Mouse (Mus musculus) liver, embryonic 13.5 days (tissue): ENCODE data around the gene Gmds. TPM values are rescaled to one million over a fixed set of nuclear protein-coding genes. Genes with fewer than 3 reads are reported as not detected.

Experiments used
- ATAC-seq: fragments of 200-750 bp; cut with Nextera tagmentation; 2 replicates; pipeline ENCODE4 v1.8.0; 2017; ENCODE audit warnings: low read depth, mild to moderate bottlenecking, moderate number of reproducible peaks, moderate library complexity
- DNase-seq: peaks from one replicate; pipeline ENCODE4 v3.0.0; 2022
- H3K27ac ChIP-seq: fragments of 300-500 bp; sonication (generic); 2 replicates; pipeline ENCODE4 v1.5.1; 2015; ENCODE audit warnings: moderate library complexity, mild to moderate bottlenecking, inconsistent platforms
- H3K27me3 ChIP-seq: fragments of 300-500 bp; sonication (generic); 2 replicates; pipeline ENCODE4 v1.6.1; 2015; ENCODE audit warnings: mild to moderate bottlenecking, inconsistent platforms
- H3K36me3 ChIP-seq: fragments of 300-500 bp; sonication (generic); 2 replicates; pipeline ENCODE4 v1.6.1; 2015; ENCODE audit warnings: mild to moderate bottlenecking, inconsistent platforms
- H3K4me1 ChIP-seq: fragments of 300-500 bp; sonication (generic); replicated peaks from 2 replicates; pipeline ENCODE4 v1.6.1; 2015; ENCODE audit warnings: inconsistent platforms
- H3K4me2 ChIP-seq: fragments of 300-500 bp; sonication (generic); 2 replicates; pipeline ENCODE4 v1.6.1; 2015; ENCODE audit warnings: inconsistent platforms, mild to moderate bottlenecking, moderate library complexity
- H3K4me3 ChIP-seq: fragments of 300-500 bp; sonication (generic); replicated peaks from 2 replicates; pipeline ENCODE4 v1.5.1; 2015; ENCODE audit warnings: mild to moderate bottlenecking, inconsistent platforms
- H3K9ac ChIP-seq: fragments of 300-500 bp; sonication (generic); 2 replicates; pipeline ENCODE4 v1.6.1; 2015; ENCODE audit warnings: mild to moderate bottlenecking, inconsistent platforms
- H3K9me3 ChIP-seq: fragments of 300-500 bp; sonication (generic); replicated peaks from 2 replicates; pipeline ENCODE4 v1.6.1; 2016; ENCODE audit warnings: inconsistent platforms
- WGBS: fragments of 180-500 bp; shearing (Covaris S2); methylation state at CpG from one replicate; pipeline ENCODE4 v1.1.7; 2015; ENCODE audit not compliant: insufficient replicate concordance; 5-methylcytosine and 5-hydroxymethylcytosine counted together
- polyA plus RNA-seq: library from polyadenylated mRNA; unstranded; fragments of >200 nt; fragmentation: Nextera tagmentation; extraction: Ambion mirVana; gene quantifications from 2 replicates; pipeline ENCODE4 v1.2.1, GENCODE M21; 2015

The Gmds gene
- polyA plus RNA-seq, 1 experiment from 2014 or later: 9.1 TPM

DNA sequence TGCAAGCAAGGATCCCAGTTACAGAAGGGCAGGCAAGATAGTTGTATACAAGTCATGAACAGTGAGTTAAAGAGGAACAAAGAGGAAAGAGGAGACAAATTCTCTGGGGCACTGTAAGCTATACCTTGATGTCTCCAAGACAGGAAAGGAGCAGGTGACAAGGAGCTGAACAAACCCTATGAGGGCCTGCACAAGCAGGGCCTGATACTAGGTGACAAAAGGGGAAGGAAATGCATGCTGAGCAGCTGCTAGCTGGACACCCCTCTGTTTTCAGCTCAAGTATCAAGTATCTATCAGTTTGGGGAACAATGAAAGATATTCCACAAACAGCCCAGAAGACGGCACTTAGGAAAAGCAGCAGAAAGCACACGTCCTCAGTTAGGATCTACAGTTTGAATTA lies 193.4 kb downstream of the Gmds start:
- no peaks in the 10 kb centered on the region for H3K27me3 ChIP-seq
- H3K4me2 ChIP-seq: no peak overlapping the region
- no peak overlapping the region for H3K9ac ChIP-seq
- DNase-seq: no peak
- no peaks in the 10 kb centered on the region for H3K36me3 ChIP-seq
- ATAC-seq: no peak
- no peaks in the 10 kb centered on the region for H3K9me3 ChIP-seq
- H3K4me3 ChIP-seq: no peak overlapping the region
- no peak overlapping the region for H3K27ac ChIP-seq
- 23% methylated on average over 2 of the region's 2 CpGs for whole genome bisulfite sequencing
- H3K4me1 ChIP-seq: peaks cover 11% of the 10 kb centered on the region

DNA sequence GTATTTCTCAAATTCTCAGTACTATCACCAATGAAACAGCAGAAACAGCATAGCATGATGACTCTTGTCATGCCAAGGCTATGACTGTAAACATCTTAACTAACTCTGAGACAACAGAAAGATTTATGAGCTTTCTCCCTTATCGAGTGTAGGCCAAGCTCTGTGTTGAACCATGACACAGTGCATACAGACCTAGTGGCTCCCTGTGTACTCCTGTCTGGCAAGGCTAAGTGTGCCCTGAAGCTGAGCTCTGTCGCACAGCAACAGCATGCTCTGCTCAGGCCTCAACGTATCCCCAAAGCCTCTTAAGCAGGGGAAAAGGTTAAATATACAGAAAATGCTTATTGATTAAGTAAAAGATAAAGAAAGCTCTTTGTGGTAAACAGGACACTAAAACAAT lies 194.9 kb downstream of the Gmds start:
- Histone ChIP-seq H3K27me3 (no peaks in the 10 kb centered on the region), H3K9ac (no peak overlapping the region), H3K36me3 (no peaks in the 10 kb centered on the region), H3K9me3 (no peaks in the 10 kb centered on the region), H3K4me2 (no peak overlapping the region), H3K4me1 (peaks cover 11% of the 10 kb centered on the region), H3K4me3 (no peak overlapping the region), H3K27ac (no peak overlapping the region)
- DNase-seq (no peak), ATAC-seq (no peak)
- WGBS: 79% methylated on average over 3 of the region's 3 CpGs

DNA sequence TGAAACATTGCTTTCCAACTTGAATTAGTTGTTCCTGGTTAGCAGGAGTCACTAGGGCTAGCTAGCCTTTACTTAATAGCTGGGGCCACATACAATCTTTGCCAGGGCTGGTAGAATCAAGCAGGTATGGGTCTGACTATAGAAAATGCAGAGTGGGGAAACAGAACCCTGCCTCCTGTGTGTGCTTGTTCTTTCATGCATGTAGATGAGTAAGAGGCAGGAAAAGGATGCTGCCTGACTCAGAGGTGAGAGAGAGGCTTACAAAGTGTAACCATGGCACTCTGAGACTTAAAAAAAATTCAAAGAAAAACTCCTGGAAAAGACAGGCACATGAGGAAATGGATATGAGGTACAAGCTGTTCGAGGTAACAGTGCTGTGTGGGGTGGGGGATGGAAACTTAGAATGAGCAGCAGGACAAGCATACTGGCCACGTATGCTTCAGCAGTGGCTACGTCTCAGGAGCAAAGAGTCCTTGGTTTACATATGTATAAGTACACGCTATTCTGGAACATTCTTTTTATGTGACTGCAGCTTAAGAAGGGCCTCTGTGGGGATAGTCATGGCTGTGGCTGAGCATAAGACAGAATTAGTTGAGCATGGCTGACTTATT lies 203.8 kb downstream of the Gmds start:
- Histone ChIP-seq H3K9me3 (no peaks in the 10 kb centered on the region), H3K4me2 (no peak overlapping the region), H3K4me1 (no peaks in the 10 kb centered on the region), H3K9ac (no peak overlapping the region), H3K27ac (no peak overlapping the region), H3K27me3 (no peaks in the 10 kb centered on the region), H3K4me3 (no peak overlapping the region), H3K36me3 (no peaks in the 10 kb centered on the region)
- no peak for ATAC-seq
- 61% methylated on average over 4 of the region's 4 CpGs for WGBS
- DNase-seq: no peak

DNA sequence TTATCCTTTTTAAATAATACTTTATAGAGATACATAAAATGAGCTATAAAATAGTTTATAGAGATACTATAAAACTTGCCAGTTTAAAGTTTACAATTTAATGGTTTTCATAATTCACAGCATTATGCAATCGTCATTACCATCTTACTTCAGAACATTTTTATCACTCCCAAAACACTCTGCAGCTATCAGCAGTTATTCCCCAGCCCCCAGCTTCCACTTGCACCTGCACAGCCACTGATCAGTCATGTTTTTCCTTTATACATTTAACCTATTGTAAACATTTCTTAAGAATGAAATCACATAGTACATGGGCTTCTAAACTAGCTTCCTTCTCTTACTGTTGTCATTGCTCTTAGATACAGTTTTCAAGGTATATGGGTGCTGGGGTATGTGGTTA lies 208.6 kb downstream of the Gmds start:
- Histone ChIP-seq H3K36me3 (no peaks in the 10 kb centered on the region), H3K27ac (no peak overlapping the region), H3K9ac (no peak overlapping the region), H3K4me3 (no peak overlapping the region), H3K4me2 (no peak overlapping the region), H3K27me3 (no peaks in the 10 kb centered on the region), H3K4me1 (no peaks in the 10 kb centered on the region), H3K9me3 (no peaks in the 10 kb centered on the region)
- ATAC-seq (no peak), DNase-seq (no peak)
- 48% methylated on average over 1 of the region's 1 CpGs for WGBS

DNA sequence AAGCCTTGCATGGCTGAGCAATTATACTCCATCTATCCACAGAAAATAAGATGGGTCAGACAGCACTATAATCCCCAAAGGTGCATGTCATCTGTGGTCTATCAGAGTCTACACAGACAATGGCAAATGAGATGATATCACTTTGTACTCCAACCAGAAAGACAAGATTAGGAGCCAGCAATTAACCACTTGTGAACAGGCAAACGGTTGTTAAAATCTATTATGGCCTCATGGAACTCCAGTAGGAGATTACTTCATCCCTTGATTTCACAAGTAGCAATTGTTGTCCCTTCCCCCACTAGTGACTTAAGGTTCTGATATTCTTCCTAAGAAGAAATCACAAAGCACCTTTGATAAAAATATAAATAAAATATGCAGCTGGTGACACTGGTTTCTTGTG lies 220.2 kb downstream of the Gmds start:
- Histone ChIP-seq H3K9ac (no peak overlapping the region), H3K4me2 (no peak overlapping the region), H3K9me3 (no peaks in the 10 kb centered on the region), H3K4me3 (no peak overlapping the region), H3K4me1 (no peaks in the 10 kb centered on the region), H3K27ac (no peak overlapping the region), H3K36me3 (no peaks in the 10 kb centered on the region), H3K27me3 (no peaks in the 10 kb centered on the region)
- DNase-seq (no peak), ATAC-seq (no peak)
- 39% methylated on average over 1 of the region's 1 CpGs for WGBS

DNA sequence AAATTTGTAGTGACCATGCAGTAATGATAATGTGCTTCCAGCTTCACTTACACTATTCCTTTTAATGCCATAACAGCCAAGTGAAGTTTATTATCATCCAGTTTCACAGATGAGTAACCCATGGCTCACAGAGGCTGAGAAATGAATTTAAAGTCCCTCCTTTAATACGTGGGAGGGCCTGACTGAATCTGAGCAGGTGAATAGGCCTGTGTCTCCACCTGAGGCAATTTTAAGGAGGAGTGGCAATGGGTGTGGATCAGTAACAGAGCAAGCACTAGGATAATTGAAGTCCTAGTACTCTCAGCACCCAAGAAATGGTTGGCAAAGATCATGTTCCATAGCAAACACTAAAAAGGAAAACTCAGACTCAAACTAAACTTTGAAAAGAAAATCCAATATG lies 223.1 kb downstream of the Gmds start:
- H3K9me3 ChIP-seq: no peaks in the 10 kb centered on the region
- 33% methylated on average over 1 of the region's 1 CpGs for WGBS
- H3K27ac ChIP-seq: no peak overlapping the region
- H3K9ac ChIP-seq: no peak overlapping the region
- no peaks in the 10 kb centered on the region for H3K4me1 ChIP-seq
- H3K4me2 ChIP-seq: no peak overlapping the region
- no peaks in the 10 kb centered on the region for H3K36me3 ChIP-seq
- no peak for ATAC-seq
- H3K27me3 ChIP-seq: no peaks in the 10 kb centered on the region
- DNase-seq: no peak
- no peak overlapping the region for H3K4me3 ChIP-seq

DNA sequence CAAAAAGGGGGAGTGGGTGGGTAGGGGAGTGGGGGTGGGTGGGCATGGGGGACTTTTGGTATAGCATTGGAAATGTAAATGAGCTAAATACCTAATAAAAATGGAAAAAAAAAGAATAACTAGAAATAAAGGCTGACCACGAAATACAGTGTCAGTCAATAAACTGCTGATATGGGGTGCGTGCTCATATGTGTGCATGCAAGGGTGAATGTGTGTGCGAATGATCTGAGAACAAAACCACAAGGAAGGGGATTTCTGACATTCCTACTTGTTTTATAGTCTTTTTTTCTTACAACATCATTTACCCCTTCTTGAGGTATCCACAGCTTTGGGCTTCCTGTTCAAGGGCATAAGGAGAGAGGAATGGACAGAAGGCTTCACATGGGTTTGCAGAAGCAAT lies 224.7 kb downstream of the Gmds start:
- no peak overlapping the region for H3K4me3 ChIP-seq
- no peaks in the 10 kb centered on the region for H3K9me3 ChIP-seq
- H3K4me1 ChIP-seq: no peaks in the 10 kb centered on the region
- H3K4me2 ChIP-seq: no peak overlapping the region
- H3K27ac ChIP-seq: no peak overlapping the region
- ATAC-seq (no peak), DNase-seq (no peak)
- WGBS: 75% methylated on average over 3 of the region's 3 CpGs
- H3K27me3 ChIP-seq: no peaks in the 10 kb centered on the region
- no peaks in the 10 kb centered on the region for H3K36me3 ChIP-seq
- H3K9ac ChIP-seq: no peak overlapping the region

DNA sequence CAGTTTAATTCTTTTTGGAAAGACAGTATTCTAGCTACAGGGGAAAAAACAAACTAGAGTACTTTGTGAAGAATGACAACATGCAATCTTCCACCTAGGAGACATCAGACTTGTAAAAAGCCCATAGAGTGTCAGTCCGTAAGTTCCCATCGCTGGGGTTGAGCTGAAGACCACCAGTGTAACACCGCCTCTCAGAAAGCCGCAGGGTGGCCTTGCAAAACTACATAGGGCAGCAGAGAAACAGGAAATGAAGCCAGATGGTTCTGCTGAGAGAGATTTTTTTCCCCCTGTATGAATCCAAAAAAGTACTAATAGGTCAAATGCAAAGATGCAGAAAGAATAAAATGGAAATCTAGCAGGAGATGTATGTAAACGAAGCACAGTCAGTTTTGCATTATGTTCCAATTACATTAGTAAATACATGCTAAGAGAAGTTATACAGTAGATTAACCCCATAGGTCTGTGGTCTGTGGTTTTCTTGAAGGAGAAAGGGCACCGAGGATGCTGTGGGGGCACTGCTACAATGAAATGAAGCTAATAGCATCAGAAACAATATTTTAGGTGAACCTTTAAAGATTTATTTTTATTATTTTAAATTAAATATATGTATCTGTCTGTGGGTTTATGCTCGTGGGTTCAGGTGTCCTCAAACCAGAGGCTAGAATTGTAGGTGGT lies 250.1 kb downstream of the Gmds start:
- Histone ChIP-seq H3K4me1 (no peaks in the 10 kb centered on the region), H3K4me3 (no peak overlapping the region), H3K27ac (no peak overlapping the region), H3K36me3 (no peaks in the 10 kb centered on the region), H3K27me3 (no peaks in the 10 kb centered on the region), H3K4me2 (no peak overlapping the region), H3K9ac (no peak overlapping the region), H3K9me3 (no peaks in the 10 kb centered on the region)
- no peak for ATAC-seq
- whole genome bisulfite sequencing: 34% methylated on average over 7 of the region's 7 CpGs
- no peak for DNase-seq

DNA sequence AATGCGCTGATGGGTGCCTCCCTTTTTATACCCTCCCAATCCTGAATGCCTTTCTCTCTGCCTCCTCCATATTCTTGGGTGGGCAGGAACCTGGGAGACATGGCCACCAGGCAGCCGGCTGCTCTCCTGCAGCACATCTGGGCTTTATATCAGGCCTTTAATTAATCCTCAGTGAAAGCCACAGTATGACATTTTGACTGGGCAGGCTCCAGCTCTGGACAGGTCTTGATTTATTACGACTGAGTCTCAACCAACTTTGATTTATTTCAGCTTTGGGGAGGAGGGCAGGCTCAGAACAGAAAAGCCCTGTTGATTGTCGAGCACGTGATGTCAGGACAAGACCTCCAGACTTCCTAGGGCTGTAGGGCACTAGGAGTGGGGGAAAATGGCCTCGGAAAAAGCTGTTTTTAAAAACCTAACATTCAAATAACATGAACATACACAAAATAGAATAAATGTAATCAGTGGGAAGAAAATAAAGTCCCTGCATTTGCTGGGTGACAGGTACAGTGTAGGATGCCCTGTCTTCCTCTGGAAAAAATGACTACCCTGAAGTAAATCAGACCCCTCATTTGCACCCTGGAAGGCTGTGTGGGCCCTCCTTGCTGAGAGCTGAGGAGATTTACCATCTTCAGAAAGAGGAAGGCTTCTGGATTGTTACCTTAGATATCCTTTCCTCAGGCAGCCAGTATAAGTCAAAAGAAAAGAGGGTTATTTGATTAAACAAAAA lies 257.9 kb downstream of the Gmds start:
- Histone ChIP-seq H3K9ac (no peak overlapping the region), H3K27ac (no peak overlapping the region), H3K36me3 (no peaks in the 10 kb centered on the region), H3K4me2 (no peak overlapping the region), H3K27me3 (no peaks in the 10 kb centered on the region), H3K9me3 (no peaks in the 10 kb centered on the region), H3K4me1 (no peaks in the 10 kb centered on the region), H3K4me3 (no peak overlapping the region)
- 51% methylated on average over 6 of the region's 6 CpGs for WGBS
- ATAC-seq (no peak), DNase-seq (no peak)

DNA sequence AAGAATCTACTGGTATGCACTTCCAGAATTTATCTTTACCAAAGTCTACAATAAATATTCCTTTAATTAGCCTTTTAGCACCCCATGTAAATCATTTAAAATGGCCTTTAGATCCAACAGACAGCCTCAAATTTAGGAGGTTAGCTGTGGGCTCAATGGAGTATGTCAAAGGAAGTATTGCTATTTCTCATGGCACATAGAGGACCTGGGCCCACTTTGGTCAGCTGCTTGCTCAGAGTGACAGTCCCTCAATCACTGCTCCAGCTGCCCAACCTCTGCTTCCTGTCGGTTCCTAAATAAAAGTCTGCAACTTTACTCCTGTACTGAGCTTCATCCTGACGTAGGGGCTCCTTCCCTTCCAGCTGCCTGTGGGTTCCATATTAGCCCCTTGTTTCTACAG lies 264.9 kb downstream of the Gmds start:
- WGBS: 53% methylated on average over 2 of the region's 2 CpGs
- Histone ChIP-seq H3K36me3 (no peaks in the 10 kb centered on the region), H3K27me3 (no peaks in the 10 kb centered on the region), H3K4me3 (no peak overlapping the region), H3K27ac (no peak overlapping the region), H3K4me1 (no peaks in the 10 kb centered on the region), H3K4me2 (no peak overlapping the region), H3K9ac (no peak overlapping the region), H3K9me3 (no peaks in the 10 kb centered on the region)
- no peak for ATAC-seq
- no peak for DNase-seq

DNA sequence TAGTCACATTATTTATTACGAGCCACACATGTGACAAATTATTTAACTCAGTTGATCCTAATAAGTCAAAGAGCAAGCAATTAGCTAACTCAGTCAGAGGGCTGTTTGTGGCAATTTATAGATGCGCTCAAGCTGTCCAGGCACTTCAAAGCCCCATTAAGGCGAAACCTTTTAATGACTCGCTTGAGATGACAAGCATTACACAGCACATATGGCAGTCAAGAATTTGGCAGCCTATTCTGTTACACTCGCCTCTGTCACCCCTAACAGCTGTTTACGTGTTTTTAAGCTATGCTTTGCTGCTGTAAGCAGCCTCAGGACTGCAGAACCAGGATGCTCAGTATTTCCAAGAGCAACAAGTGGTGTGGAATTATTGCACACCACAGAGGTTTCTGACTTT lies 283.2 kb downstream of the Gmds start:
- Histone ChIP-seq H3K27me3 (no peaks in the 10 kb centered on the region), H3K4me2 (no peak overlapping the region), H3K9ac (no peak overlapping the region), H3K36me3 (no peaks in the 10 kb centered on the region), H3K27ac (no peak overlapping the region), H3K4me1 (no peaks in the 10 kb centered on the region), H3K4me3 (no peak overlapping the region), H3K9me3 (no peaks in the 10 kb centered on the region)
- 67% methylated on average over 6 of the region's 6 CpGs for WGBS
- DNase-seq (no peak), ATAC-seq (no peak)

DNA sequence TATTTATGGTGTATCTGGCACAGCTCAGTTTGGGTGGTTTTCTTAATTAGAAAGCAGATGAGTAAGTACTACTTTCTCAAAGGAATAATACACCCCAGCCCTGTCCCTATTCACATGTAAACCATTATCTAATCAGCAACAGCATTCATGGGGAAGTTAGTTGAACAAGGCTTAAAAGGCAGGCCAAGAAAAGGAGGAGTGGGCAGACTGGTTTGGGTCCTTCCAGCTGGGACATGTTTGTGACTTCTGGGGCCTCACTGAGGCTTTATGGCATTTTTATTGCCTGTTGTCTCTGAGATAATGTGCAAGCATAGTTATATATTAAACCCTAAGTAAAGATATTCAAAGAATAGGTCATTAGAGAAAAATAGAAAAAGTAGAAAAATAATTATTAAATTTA lies 285.0 kb downstream of the Gmds start:
- no peaks in the 10 kb centered on the region for H3K36me3 ChIP-seq
- H3K4me3 ChIP-seq: no peak overlapping the region
- no peaks in the 10 kb centered on the region for H3K4me1 ChIP-seq
- no peak overlapping the region for H3K9ac ChIP-seq
- DNase-seq: no peak
- no peak overlapping the region for H3K4me2 ChIP-seq
- no peaks in the 10 kb centered on the region for H3K9me3 ChIP-seq
- no peaks in the 10 kb centered on the region for H3K27me3 ChIP-seq
- H3K27ac ChIP-seq: no peak overlapping the region
- ATAC-seq: no peak
